Mouse (Mus musculus) bone marrow, adult 2 months (tissue): ENCODE results near the gene Slc38a4. TPM values are rescaled to one million over a fixed set of nuclear protein-coding genes. Genes with fewer than 3 reads are reported as not detected.
A peak's percentile ranks its signal among the peaks of the same experiment; 100 is the strongest.

Experiments used
- H3K27ac ChIP-seq: fragments of 200-500 bp; 2 replicates; pipeline ENCODE4 v1.5.1; 2012; ENCODE audit warnings: low read depth, mild to moderate bottlenecking, control low read depth, inconsistent platforms, low read length; ENCODE audit not compliant: control insufficient read depth, poor library complexity, insufficient read depth
- H3K4me1 ChIP-seq: fragments of 200-500 bp; 2 replicates; pipeline ENCODE4 v1.6.1; 2011; ENCODE audit warnings: low read length; ENCODE audit not compliant: control insufficient read depth, insufficient read depth
- H3K4me3 ChIP-seq: fragments of 200-500 bp; replicated peaks from 2 replicates; pipeline ENCODE3; 2011; ENCODE audit warnings: mild to moderate bottlenecking, low read depth, low read length, control low read depth; ENCODE audit not compliant: control insufficient read depth
- CTCF ChIP-seq: fragments of 200-500 bp; IDR thresholded peaks from 2 replicates; pipeline ENCODE4 v1.5.1; 2011; ENCODE audit warnings: low read length, control low read depth; ENCODE audit not compliant: control insufficient read depth, insufficient read depth
- POLR2A ChIP-seq: fragments of 200-500 bp; IDR thresholded peaks from 2 replicates; pipeline ENCODE4 v1.6.1; 2011; ENCODE audit warnings: low read depth, mild to moderate bottlenecking, control low read depth, low read length, borderline replicate concordance; ENCODE audit not compliant: control insufficient read depth
- WGBS: fragments of 180-500 bp; shearing (Covaris S2); methylation state at CpG from one replicate; pipeline ENCODE4 v1.1.7; 2018; 5-methylcytosine and 5-hydroxymethylcytosine counted together
- polyA plus RNA-seq: library from polyadenylated mRNA; stranded (reverse); fragments of >200 nt; gene quantifications from 2 replicates; pipeline ENCODE4 v1.2.4, GENCODE M21; 2011; ENCODE audit warnings: low replicate concordance; ENCODE audit not compliant: missing spikeins, insufficient read depth, insufficient read length

Slc38a4 gene
- polyA plus RNA-seq, 1 experiment, result 10.4 TPM

DNA sequence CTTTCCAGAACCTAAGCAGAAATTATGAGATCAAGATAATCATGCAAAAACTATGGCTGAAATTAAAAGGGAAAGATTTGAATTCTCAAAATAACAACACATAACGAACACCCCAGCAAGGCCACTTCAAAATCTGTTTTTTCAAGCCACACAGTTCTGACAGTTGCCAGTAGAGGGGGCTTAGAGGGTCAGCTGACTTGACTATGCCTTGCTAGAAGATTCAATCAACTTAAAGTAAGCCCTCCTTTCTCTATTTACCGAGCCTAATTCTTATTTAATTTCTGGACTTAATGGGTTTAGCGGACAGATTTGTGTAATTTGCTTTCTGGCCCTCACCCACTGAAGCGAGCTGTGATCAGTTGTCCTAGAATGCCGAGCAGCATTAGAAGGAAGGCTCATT, 104.0 kb downstream of the Slc38a4 start:
- Histone ChIP-seq H3K4me1 (no peaks in the 10 kb centered on the region), H3K27ac (no peak overlapping the region), H3K4me3 (no peak overlapping the region)
- TF ChIP-seq CTCF (no peak), POLR2A (no peak)
- WGBS, result 63% methylated on average over 5 of the region's 5 CpGs

DNA sequence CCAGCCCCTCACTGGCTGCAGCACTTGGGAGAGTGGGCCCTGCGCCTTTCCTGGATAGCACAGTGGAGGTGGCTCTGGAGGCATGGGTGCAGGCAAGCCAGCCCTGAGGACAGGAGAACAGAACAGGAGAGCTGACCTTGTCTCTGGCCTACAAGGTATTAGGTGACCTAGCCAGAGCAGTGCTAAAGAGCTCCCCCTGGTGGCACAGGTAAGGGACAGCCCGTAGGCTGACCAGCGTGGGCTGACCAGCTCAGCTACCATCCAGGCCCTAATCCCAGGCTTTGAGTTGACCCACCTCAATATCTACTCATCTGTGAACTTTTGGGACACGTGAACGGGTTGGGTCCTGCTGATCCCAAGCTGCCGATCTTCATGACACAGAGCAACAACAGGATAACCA, 107.3 kb downstream of the Slc38a4 start:
- H3K4me1 ChIP-seq, result no peaks in the 10 kb centered on the region
- no peak overlapping the region for H3K4me3 ChIP-seq
- H3K27ac ChIP-seq, result no peak overlapping the region
- 67% methylated on average over 6 of the region's 6 CpGs for WGBS
- TF ChIP-seq POLR2A (no peak), CTCF (peak; percentile 86)

Other genes with a start within 250 kb of the Slc38a4 start
- gene Pced1b, start 191.2 kb upstream of the Slc38a4 start, polyA plus RNA-seq, result 13.6 and 19.7 TPM in 2 replicates
- 0.81 and 1.8 TPM in 2 replicates for gene Amigo2, start 191.3 kb upstream of the Slc38a4 start, polyA plus RNA-seq